Mouse (Mus musculus) MEL (cell line): Measurements from ENCODE around the gene Ptprn2. TPM values are rescaled to one million over a fixed set of nuclear protein-coding genes. Genes with fewer than 3 reads are reported as not detected.

Source experiments
- DNase-seq: peaks from one replicate; pipeline ENCODE4 v3.0.0; 2011; ENCODE audit warnings: low read depth, low spot score
- H3K27ac ChIP-seq: 2 replicates; pipeline ENCODE4 v1.5.1; 2012; ENCODE audit warnings: low read depth, mild to moderate bottlenecking, control low read depth, low read length, moderate library complexity; ENCODE audit not compliant: control insufficient read depth
- H3K27me3 ChIP-seq, 2 experiments: fragments of 150-350 bp in 1 of 2; sonication (generic) in 1 of 2; 2 replicates each; pipeline ENCODE4 v1.6.1; 2012; ENCODE audit warnings: low read length in 2 of 2, mild to moderate bottlenecking in 2 of 2, improper control_type of control experiment in 1 of 2, moderate library complexity in 1 of 2; ENCODE audit not compliant: insufficient read depth in 2 of 2, control insufficient read depth in 1 of 2
- H3K36me3 ChIP-seq, 2 experiments: 2 replicates each; pipeline ENCODE4 v1.6.1; 2012 to 2014; ENCODE audit warnings: low read length in 2 of 2, improper control_type of control experiment in 1 of 2, inconsistent platforms in 1 of 2, mild to moderate bottlenecking in 1 of 2; ENCODE audit not compliant: insufficient read depth in 2 of 2, control insufficient read depth in 1 of 2
- H3K4me1 ChIP-seq, 2 experiments: fragments of 150-350 bp in 1 of 2; sonication (generic) in 1 of 2; 2 replicates each; pipeline ENCODE4 v1.6.1; 2012; ENCODE audit warnings: low read length in 2 of 2, improper control_type of control experiment in 1 of 2, mild to moderate bottlenecking in 1 of 2; ENCODE audit not compliant: insufficient read depth in 2 of 2, control insufficient read depth in 1 of 2
- H3K4me3 ChIP-seq, 2 experiments: fragments of 150-350 bp in 1 of 2; sonication (generic) in 1 of 2; 2 replicates each; pipeline ENCODE4 v1.5.1; 2012; ENCODE audit warnings: low read depth in 2 of 2, low read length in 2 of 2, mild to moderate bottlenecking in 2 of 2, moderate library complexity in 2 of 2, control low read depth in 1 of 2, improper control_type of control experiment in 1 of 2; ENCODE audit not compliant: control insufficient read depth in 1 of 2, insufficient read depth in 1 of 2
- H3K79me2 ChIP-seq: 2 replicates; pipeline ENCODE4 v1.6.1; 2012; ENCODE audit warnings: mild to moderate bottlenecking, low read length, moderate library complexity; ENCODE audit not compliant: control insufficient read depth, poor library complexity, insufficient read depth
- H3K9ac ChIP-seq: 2 replicates; pipeline ENCODE4 v1.6.1; 2012; ENCODE audit warnings: low read depth, mild to moderate bottlenecking, control low read depth, low read length, moderate library complexity; ENCODE audit not compliant: control insufficient read depth, poor library complexity, severe bottlenecking
- H3K9me3 ChIP-seq: fragments of 150-350 bp; sonication (generic); replicated peaks from 2 replicates; pipeline ENCODE4 v1.6.1; 2012; ENCODE audit warnings: mild to moderate bottlenecking, low read length, improper control_type of control experiment, moderate library complexity; ENCODE audit not compliant: insufficient read depth
- MYB ChIP-seq: IDR thresholded peaks from 2 replicates; pipeline ENCODE4 v1.6.1; 2011; ENCODE audit warnings: mild to moderate bottlenecking, low read depth, low read length, improper control_type of control experiment
- NRF1 ChIP-seq: IDR thresholded peaks from 2 replicates; pipeline ENCODE4 v1.6.1; 2014; ENCODE audit warnings: low read depth, mild to moderate bottlenecking, inconsistent platforms, low read length, improper control_type of control experiment, moderate library complexity; ENCODE audit not compliant: poor library complexity, insufficient read depth, severe bottlenecking
- polyA plus RNA-seq, 2 experiments: library from polyadenylated mRNA; stranded (reverse) in 1 of 2; unstranded in 1 of 2; fragments of >175 nt in 1 of 2; fragments of >200 nt in 1 of 2; gene quantifications; 2 replicates each; pipeline versions ENCODE4 v1.2.1 to v1.2.4; 2012; ENCODE audit warnings: low replicate concordance in 2 of 2, low read depth in 1 of 2; ENCODE audit not compliant: insufficient read length in 2 of 2, insufficient read depth in 1 of 2, missing spikeins in 1 of 2
- total RNA-seq: library from RNA; depleted of rRNA; stranded (reverse); fragments of 300-350 nt; gene quantifications from 2 replicates; pipeline ENCODE4 v1.2.3, GENCODE M21; 2012; rRNA removed

The Ptprn2 gene
- total and polyA plus RNA-seq, 3 experiments = not detected

DNA sequence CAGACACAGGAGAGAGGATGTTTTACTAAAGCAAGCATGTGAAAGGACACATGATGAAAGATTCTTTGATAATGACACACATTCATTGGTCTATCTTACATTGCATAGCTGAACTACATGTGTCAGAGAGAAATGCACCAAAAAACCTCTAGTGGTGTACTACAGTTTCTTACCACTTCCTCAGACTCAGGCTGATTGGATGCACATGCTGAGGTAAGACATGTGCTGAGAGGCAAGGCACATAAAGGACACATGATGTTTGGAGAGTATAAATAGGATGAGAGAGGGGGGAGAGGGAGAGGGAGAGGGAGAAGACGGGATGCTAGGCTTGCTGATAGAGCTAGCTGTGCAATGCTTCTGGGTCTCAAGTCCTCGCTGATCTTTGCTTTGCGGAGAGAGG lies 837.5 kb downstream of the Ptprn2 start:
- Histone ChIP-seq H3K9ac (no peak overlapping the region), H3K9me3 (peaks cover 2% of the 10 kb centered on the region; the same call in 1 of the 2 replicates), H3K4me3 (no peak overlapping the region), H3K27me3 (no peaks in the 10 kb centered on the region), H3K79me2 (no peaks in the 10 kb centered on the region), H3K27ac (no peak overlapping the region), H3K4me1 (no peaks in the 10 kb centered on the region), H3K36me3 (no peaks in the 10 kb centered on the region)
- TF ChIP-seq MYB (no peak), NRF1 (no peak)
- DNase-seq = no peak

Other genes with a start within 250 kb of the Ptprn2 start
- 18.3 and 19.8 TPM in 2 replicates for gene Wdr60, start 222.7 kb upstream of the Ptprn2 start, total RNA-seq
- gene Wdr60, start 222.7 kb upstream of the Ptprn2 start, polyA plus RNA-seq = 10 to 100 TPM in 1 of 2 experiments, not detected in 1; 21.0 TPM
- not detected in 2 replicates for gene Gm11027, start 210.3 kb upstream of the Ptprn2 start, total RNA-seq
- gene Gm11027, start 210.3 kb upstream of the Ptprn2 start, polyA plus RNA-seq = not detected
- gene Esyt2, start 204.5 kb upstream of the Ptprn2 start, total RNA-seq = 43.2 and 47.5 TPM in 2 replicates
- 10 to 100 TPM; 45.3 to 77.7 TPM for gene Esyt2, start 204.5 kb upstream of the Ptprn2 start, polyA plus RNA-seq
- 95.2 and 104 TPM in 2 replicates for gene Ncapg2, start 80.3 kb upstream of the Ptprn2 start, total RNA-seq
- gene Ncapg2, start 80.3 kb upstream of the Ptprn2 start, polyA plus RNA-seq = 100 to 1,000 TPM in 1 of 2 experiments, 10 to 100 TPM in 1; 89.3 to 102 TPM